Mouse (Mus musculus): Measurements from ENCODE around the gene Opn1sw. TPM values are rescaled to one million over a fixed set of nuclear protein-coding genes. Genes with fewer than 3 reads are reported as not detected.

Gene Opn1sw
- polyA plus RNA-seq (2012), result not detected in 2 replicates

DNA sequence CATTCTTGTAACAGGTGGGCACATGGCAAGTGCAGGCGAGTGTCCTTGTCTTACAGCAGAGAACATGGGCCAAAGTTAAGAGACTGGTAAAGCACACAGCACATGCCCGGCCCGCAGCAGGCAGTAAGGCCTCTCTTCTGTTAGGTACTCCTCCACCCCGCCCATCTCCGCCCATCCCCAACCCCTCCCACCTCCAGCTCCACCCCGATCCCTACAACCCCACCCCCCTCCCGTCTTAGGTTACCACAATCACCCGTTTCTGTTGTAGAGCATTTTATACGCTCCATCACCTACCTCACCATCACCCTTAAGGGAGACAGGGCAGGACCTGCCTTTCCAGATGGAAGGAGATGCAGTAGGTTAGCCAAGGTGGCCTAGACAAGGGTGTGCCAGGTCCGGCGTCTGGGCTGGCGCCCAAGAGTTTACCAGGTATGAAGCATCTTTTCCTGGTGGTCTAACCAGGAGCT is at the start of gene Opn1sw:
TSS of gene Opn1sw (minus strand) at position 417 of the 467 bp plus-strand sequence.
- H3K9me3 ChIP-seq (ENCODE audit: control insufficient read depth, low read length), result no peaks in the 10 kb centered on the region
- no peak for TF ChIP-seq TAL1 (IDR thresholded peaks at IDR 0.05; ENCODE audit: low read length)
- peaks cover 19% of the 10 kb centered on the region for H3K4me1 ChIP-seq (ENCODE audit: control insufficient read depth)
- H3K36me3 ChIP-seq (ENCODE audit: control insufficient read depth), result no peaks in the 10 kb centered on the region
- peak within 1 kb of the TSS; percentile 58 for H3K4me3 ChIP-seq (replicated peaks)
- peaks cover 34% of the 10 kb centered on the region for H3K27me3 ChIP-seq (ENCODE audit: control insufficient read depth)

DNA sequence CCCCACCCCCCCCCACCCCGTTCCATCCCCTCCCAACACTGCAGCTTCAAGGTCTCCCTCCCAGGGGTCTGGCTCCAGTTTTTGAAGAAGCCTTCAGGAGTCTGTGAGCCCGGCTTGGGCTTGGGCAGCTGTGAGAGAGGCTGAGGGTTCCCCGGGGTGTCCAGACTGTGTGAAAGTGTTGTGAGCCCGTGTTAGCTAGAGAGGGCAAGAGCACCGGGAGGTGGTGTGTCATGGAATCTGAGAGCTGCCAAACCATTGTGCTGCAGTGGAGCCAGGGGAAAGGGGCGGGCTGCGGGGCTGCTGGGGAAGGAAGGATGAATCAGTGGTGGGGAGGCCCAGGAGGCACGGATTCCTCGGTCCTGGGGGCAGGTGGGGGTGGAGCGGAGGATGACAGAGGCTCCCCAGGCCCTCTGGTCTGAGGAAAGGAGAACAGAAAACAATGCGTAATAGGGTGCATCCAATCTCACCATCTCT is 48.2 kb upstream of the Opn1sw start:
- TF ChIP-seq GATA1 (IDR thresholded peaks at IDR 0.05; ENCODE audit: low read length) (no peak), TAL1 (IDR thresholded peaks at IDR 0.05; ENCODE audit: low read length) (no peak)
- Histone ChIP-seq H3K36me3 (ENCODE audit: control insufficient read depth) (no peaks in the 10 kb centered on the region), H3K4me3 (replicated peaks) (no peak overlapping the region), H3K9me3 (ENCODE audit: control insufficient read depth, low read length) (peaks cover 3% of the 10 kb centered on the region; the same call in 1 of the 2 replicates), H3K27me3 (ENCODE audit: control insufficient read depth) (peaks cover 58% of the 10 kb centered on the region), H3K4me1 (ENCODE audit: control insufficient read depth) (no peaks in the 10 kb centered on the region; the same call in 1 of the 2 replicates)

DNA sequence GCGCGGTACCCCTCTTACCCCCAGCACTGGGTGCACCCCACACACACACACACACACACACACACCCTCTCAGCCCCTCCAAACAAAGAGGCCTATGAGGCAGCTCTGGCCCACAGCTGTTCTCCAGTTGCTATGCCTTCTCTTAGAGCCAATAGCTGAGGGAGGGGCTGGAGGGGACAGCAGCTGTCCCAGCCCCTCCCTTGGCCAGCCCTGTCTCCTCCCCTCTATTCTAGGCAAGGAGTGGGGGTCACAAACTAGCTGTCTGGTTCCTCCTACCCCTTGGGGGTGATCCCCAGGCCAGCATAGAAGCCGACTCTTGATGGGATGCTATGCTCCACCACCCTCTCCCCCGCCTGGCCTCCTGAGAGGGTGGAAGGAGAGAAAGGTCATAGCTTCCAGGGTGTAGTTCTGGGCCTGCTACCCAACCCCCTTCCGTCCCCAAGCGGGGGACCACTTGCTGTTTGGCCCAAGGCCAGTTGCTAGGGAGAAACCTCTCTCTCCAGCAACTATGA is 47.7 kb upstream of the Opn1sw start:
- TF ChIP-seq GATA1 (IDR thresholded peaks at IDR 0.05; ENCODE audit: low read length) (no peak), TAL1 (IDR thresholded peaks at IDR 0.05; ENCODE audit: low read length) (no peak)
- H3K4me1 ChIP-seq (ENCODE audit: control insufficient read depth), result no peaks in the 10 kb centered on the region; the same call in 1 of the 2 replicates
- H3K9me3 ChIP-seq (ENCODE audit: control insufficient read depth, low read length), result peaks cover 3% of the 10 kb centered on the region; the same call in 1 of the 2 replicates
- H3K4me3 ChIP-seq (replicated peaks), result no peak overlapping the region
- no peaks in the 10 kb centered on the region for H3K36me3 ChIP-seq (ENCODE audit: control insufficient read depth)
- H3K27me3 ChIP-seq (ENCODE audit: control insufficient read depth), result peaks cover 62% of the 10 kb centered on the region

DNA sequence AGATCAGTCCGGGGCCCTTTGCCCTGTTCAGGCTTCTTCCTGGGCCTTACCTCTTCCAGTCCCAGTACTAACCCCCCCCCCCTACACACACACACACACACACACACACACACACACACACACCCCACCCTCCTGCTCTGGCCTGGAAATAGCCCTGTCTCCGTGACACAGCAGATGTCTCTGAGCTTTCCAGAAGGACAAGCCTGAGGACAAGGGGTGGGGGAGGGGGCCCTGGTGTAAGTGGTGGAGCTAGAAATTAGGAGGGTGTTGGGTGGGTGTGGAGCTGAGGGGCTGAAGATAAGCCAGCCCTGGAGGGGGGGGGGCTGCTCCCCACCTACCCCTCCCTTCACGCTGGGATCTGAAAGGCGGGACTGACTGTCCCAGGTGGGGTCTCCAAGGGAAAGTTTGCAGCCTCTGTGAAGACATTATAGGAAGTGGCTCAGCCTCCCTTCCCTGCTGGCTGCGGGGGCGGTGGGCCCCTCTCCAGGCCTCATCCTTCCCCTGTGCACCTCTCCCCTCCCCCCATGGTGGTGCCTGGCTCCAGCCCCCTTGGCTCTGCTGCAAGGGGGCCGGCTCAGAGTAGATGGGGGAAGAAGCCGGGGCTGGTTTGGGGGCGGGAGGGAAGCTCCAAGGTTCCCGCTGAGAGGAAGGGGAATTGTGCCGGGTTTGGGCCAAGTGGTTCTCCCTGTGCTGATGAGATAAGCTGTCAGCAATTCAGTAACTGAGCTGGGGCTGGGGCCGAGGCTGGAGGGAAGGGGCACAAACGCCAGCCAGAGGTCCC is 46.8 kb upstream of the Opn1sw start:
- Histone ChIP-seq H3K9me3 (ENCODE audit: control insufficient read depth, low read length) (peaks cover 3% of the 10 kb centered on the region; the same call in 1 of the 2 replicates), H3K27me3 (ENCODE audit: control insufficient read depth) (peaks cover 70% of the 10 kb centered on the region), H3K4me3 (replicated peaks) (no peak overlapping the region), H3K36me3 (ENCODE audit: control insufficient read depth) (no peaks in the 10 kb centered on the region), H3K4me1 (ENCODE audit: control insufficient read depth) (no peaks in the 10 kb centered on the region; the same call in 1 of the 2 replicates)
- TF ChIP-seq TAL1 (IDR thresholded peaks at IDR 0.05; ENCODE audit: low read length), result no peak
- no peak for TF ChIP-seq GATA1 (IDR thresholded peaks at IDR 0.05; ENCODE audit: low read length)

DNA sequence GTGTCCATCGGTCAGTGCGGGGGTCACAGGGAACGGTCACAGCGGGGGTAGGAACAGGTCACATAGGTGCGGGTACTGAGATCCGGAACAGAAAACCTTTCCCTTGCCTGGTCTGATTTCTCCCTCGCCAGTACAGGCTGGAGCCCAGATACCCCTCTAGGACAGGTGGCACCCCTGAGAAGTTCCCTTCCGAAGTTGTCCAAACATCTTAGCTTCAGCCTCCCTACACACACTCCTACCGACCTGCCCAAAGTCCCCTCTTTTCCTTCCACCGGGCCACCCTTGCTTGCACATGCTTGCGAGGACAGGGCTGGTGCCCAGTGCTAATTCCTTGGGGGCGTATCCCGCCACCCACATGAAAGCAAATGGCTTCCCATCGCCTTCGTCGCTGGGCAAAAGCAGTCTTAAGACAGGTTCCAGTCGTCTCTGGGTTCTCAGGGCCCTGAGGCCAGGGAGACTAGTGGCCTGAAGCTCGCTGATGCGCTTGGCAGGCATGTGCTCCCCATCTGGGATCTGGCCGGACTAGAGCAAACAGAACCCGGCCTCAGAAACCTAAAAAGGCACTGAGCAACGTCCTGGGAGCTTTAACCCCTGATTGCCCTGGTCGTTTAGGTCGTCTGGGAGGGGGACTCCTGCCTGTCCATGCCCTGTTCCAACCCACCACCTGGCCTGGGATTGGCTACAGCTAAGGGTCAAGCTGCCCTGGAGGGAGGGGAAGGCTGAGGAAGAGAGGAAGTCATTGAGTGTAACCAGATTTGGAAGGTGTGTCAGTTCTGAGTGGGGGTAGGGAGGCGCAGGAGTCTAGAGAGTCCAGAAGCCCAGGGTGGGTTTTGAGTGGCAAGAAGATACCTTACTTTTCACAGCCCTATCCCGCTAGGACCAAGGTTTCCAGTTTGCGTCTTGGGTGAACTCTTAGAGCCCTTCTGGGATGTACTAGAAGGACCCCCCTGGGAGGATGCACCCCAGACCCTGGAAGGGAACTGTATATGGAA is 45.8 kb upstream of the Opn1sw start:
- H3K9me3 ChIP-seq (ENCODE audit: control insufficient read depth, low read length), result peaks cover 3% of the 10 kb centered on the region; the same call in 1 of the 2 replicates
- H3K4me3 ChIP-seq (replicated peaks), result no peak overlapping the region
- no peaks in the 10 kb centered on the region; the same call in 1 of the 2 replicates for H3K4me1 ChIP-seq (ENCODE audit: control insufficient read depth)
- H3K27me3 ChIP-seq (ENCODE audit: control insufficient read depth), result peaks cover 70% of the 10 kb centered on the region
- TF ChIP-seq GATA1 (IDR thresholded peaks at IDR 0.05; ENCODE audit: low read length), result no peak
- no peaks in the 10 kb centered on the region for H3K36me3 ChIP-seq (ENCODE audit: control insufficient read depth)

DNA sequence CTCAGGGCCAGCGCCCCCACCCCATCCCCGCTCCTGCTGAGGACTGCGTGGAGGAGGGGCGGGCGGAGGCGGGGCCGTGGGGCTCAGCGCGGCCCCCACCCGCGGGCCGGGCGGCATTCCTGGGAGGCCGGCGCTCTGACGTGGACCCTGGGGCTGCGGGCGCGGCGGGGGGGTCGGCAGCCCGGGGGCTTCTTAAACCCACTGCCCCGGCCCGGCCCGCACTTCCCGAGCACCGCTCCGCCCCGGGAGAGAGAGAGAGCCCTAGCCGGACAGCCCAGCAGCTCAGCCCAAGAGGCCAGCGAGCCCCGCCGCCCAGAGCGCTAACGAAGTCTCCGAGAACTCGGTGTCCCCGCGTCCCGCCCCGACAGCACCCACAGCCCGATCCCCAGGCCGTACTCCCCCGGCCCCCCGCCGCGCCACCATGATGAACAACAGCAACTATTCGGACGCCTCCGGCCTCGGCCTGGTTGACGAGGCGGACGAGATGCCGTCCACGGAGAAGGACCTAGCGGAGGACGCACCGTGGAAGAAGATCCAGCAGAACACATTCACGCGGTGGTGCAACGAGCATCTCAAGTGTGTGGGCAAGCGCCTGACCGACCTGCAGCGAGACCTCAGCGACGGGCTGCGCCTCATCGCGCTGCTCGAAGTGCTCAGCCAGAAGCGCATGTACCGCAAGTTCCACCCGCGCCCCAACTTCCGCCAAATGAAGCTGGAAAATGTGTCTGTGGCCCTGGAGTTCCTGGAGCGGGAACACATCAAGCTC is 45.0 kb upstream of the Opn1sw start, which contains the start of gene Flnc:
TSS of gene Flnc (plus strand) at position 219 of the 766 bp plus-strand sequence.
- no peak for TF ChIP-seq TAL1 (IDR thresholded peaks at IDR 0.05; ENCODE audit: low read length)
- TF ChIP-seq GATA1 (IDR thresholded peaks at IDR 0.05; ENCODE audit: low read length), result no peak
- Histone ChIP-seq H3K4me3 (replicated peaks) (peak within 1 kb of the TSS; percentile 26), H3K9me3 (ENCODE audit: control insufficient read depth, low read length) (peaks cover 3% of the 10 kb centered on the region; the same call in 1 of the 2 replicates), H3K27me3 (ENCODE audit: control insufficient read depth) (peaks cover 70% of the 10 kb centered on the region), H3K4me1 (ENCODE audit: control insufficient read depth) (no peaks in the 10 kb centered on the region; the same call in 1 of the 2 replicates), H3K36me3 (ENCODE audit: control insufficient read depth) (no peaks in the 10 kb centered on the region)

DNA sequence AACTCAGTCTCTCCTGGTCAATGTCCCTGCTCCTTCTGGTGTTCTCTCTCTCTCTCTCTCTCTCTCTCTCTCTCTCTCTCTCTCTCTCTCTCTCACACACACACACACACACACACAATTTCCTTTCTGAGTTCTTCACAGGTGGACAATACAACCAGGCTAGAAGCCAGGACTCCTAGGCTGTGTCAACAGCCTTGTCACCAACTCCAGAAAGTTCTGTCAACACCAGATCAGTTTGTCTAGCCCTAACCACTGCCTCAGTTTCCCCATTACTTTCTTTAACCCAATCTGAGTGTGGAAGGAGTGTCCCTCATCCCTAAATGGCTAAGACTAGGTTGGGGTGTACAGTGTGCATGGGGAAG is 44.4 kb upstream of the Opn1sw start:
- H3K4me3 ChIP-seq (replicated peaks), result no peak overlapping the region
- TF ChIP-seq GATA1 (IDR thresholded peaks at IDR 0.05; ENCODE audit: low read length), result no peak
- TF ChIP-seq TAL1 (IDR thresholded peaks at IDR 0.05; ENCODE audit: low read length), result no peak
- peaks cover 3% of the 10 kb centered on the region; the same call in 1 of the 2 replicates for H3K9me3 ChIP-seq (ENCODE audit: control insufficient read depth, low read length)
- H3K36me3 ChIP-seq (ENCODE audit: control insufficient read depth), result no peaks in the 10 kb centered on the region
- no peaks in the 10 kb centered on the region; the same call in 1 of the 2 replicates for H3K4me1 ChIP-seq (ENCODE audit: control insufficient read depth)
- peaks cover 70% of the 10 kb centered on the region for H3K27me3 ChIP-seq (ENCODE audit: control insufficient read depth)

DNA sequence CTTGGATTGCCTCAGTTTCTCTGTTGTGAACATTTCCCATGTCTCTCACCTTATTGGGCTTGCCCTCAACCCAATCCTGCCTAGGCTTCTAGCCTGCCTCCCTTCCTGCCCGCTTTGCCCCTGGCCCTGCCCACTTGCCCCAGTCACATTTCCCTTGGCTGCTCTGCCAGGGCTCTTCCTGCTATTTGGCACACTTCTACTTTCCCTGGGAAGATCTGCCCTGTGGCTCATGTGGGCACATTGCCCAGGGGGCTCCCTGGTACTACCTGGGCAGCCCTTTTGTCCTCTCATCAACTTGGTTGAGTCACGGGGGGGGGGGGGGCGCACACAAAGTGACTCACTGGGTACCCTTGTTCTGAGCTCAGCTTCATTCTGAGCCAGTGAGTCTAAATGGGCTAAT is 43.9 kb upstream of the Opn1sw start:
- H3K9me3 ChIP-seq (ENCODE audit: control insufficient read depth, low read length), result peaks cover 3% of the 10 kb centered on the region; the same call in 1 of the 2 replicates
- no peak overlapping the region for H3K4me3 ChIP-seq (replicated peaks)
- H3K27me3 ChIP-seq (ENCODE audit: control insufficient read depth), result peaks cover 68% of the 10 kb centered on the region
- H3K4me1 ChIP-seq (ENCODE audit: control insufficient read depth), result no peaks in the 10 kb centered on the region; the same call in 1 of the 2 replicates
- no peaks in the 10 kb centered on the region for H3K36me3 ChIP-seq (ENCODE audit: control insufficient read depth)
- TF ChIP-seq GATA1 (IDR thresholded peaks at IDR 0.05; ENCODE audit: low read length) (no peak), TAL1 (IDR thresholded peaks at IDR 0.05; ENCODE audit: low read length) (no peak)
